Mouse (Mus musculus) myocyte (in vitro differentiated cells): ENCODE data around the gene Emx1.

ENCODE experiments used
- CEBPB ChIP-seq: IDR thresholded peaks from 2 replicates; pipeline ENCODE4 v1.6.1; 2011; ENCODE audit warnings: mild to moderate bottlenecking, moderate library complexity; ENCODE audit not compliant: poor library complexity, insufficient read depth, severe bottlenecking
- POLR2A ChIP-seq: IDR thresholded peaks from one replicate; pipeline ENCODE4 v1.6.1; 2011; ENCODE audit warnings: low read depth, mild to moderate bottlenecking, control low read depth, moderate library complexity; ENCODE audit not compliant: insufficient read length
- USF1 ChIP-seq: IDR thresholded peaks from one replicate; pipeline ENCODE4 v1.6.1; 2011; ENCODE audit warnings: low read depth, mild to moderate bottlenecking, control low read depth, moderate library complexity

GRCm38 (mm10) chr6:85180036-85180435 lies 7.2 kb upstream of the Emx1 start:
- no peak for TF ChIP-seq POLR2A
- TF ChIP-seq USF1, result no peak
- no peak for TF ChIP-seq CEBPB
